Mouse (Mus musculus) liver, postnatal 0 days (tissue): ENCODE measurements around the gene Slc26a8. TPM values are rescaled to one million over a fixed set of nuclear protein-coding genes. Genes with fewer than 3 reads are reported as not detected.
A peak's percentile ranks its signal among the peaks of the same experiment; 100 is the strongest.
"Not testable (repeated sequence)": the region's sequence is repeated elsewhere in the genome, so short reads cannot be mapped to it uniquely, and the experiment has no call there.

Experiments
- ATAC-seq: fragments of 200-750 bp; cut with Nextera tagmentation; 2 replicates; pipeline ENCODE4 v1.8.0; 2017; ENCODE audit warnings: mild to moderate bottlenecking, moderate library complexity
- DNase-seq: peaks from one replicate; pipeline ENCODE4 v3.0.0-alpha.2; 2016
- H3K27ac ChIP-seq: fragments of 300-500 bp; sonication (generic); 2 replicates; pipeline ENCODE4 v1.5.1; 2014; ENCODE audit warnings: antibody characterized with exemption, moderate library complexity, mild to moderate bottlenecking, low read depth
- H3K27me3 ChIP-seq: fragments of 300-500 bp; sonication (generic); 2 replicates; pipeline ENCODE4 v1.6.1; 2014; ENCODE audit warnings: low read length, control low read depth, mixed read lengths; ENCODE audit not compliant: insufficient read depth
- H3K36me3 ChIP-seq: fragments of 300-500 bp; sonication (generic); replicated peaks from 2 replicates; pipeline ENCODE4 v1.6.1; 2014; ENCODE audit warnings: mild to moderate bottlenecking, control low read depth, low read length, moderate library complexity, mixed read lengths; ENCODE audit not compliant: insufficient read depth
- H3K4me1 ChIP-seq: fragments of 300-500 bp; sonication (generic); 2 replicates; pipeline ENCODE4 v1.6.1; 2014; ENCODE audit warnings: antibody characterized with exemption, mild to moderate bottlenecking, control low read depth; ENCODE audit not compliant: insufficient read depth
- H3K4me2 ChIP-seq: fragments of 300-500 bp; sonication (generic); 2 replicates; pipeline ENCODE4 v1.6.1; 2014; ENCODE audit warnings: low read depth, mild to moderate bottlenecking, low read length, moderate library complexity, mixed read lengths
- H3K4me3 ChIP-seq: fragments of 300-500 bp; sonication (generic); 2 replicates; pipeline ENCODE4 v1.5.1; 2014; ENCODE audit warnings: low read depth, low read length
- H3K9ac ChIP-seq: fragments of 300-500 bp; sonication (generic); replicated peaks from 2 replicates; pipeline ENCODE4 v1.6.1; 2014; ENCODE audit warnings: mild to moderate bottlenecking, moderate library complexity
- H3K9me3 ChIP-seq: fragments of 300-500 bp; sonication (generic); 2 replicates; pipeline ENCODE4 v1.6.1; 2016; ENCODE audit warnings: mild to moderate bottlenecking, control low read depth, low read length, mixed read lengths
- CTCF ChIP-seq: sonication (generic); IDR thresholded peaks from 2 replicates; pipeline ENCODE4 v1.5.1; 2016; ENCODE audit warnings: antibody characterized with exemption, low read depth
- EP300 ChIP-seq: IDR thresholded peaks from 2 replicates; pipeline ENCODE4 v1.6.1; 2016; ENCODE audit warnings: antibody characterized with exemption, low read depth, mild to moderate bottlenecking
- WGBS: fragments of 180-500 bp; shearing (Covaris S2); extraction: QIAGEN DNeasy Blood & Tissue Kit; methylation state at CpG from one replicate; pipeline ENCODE4 v1.1.7; 2014; ENCODE audit not compliant: insufficient replicate concordance; 5-methylcytosine and 5-hydroxymethylcytosine counted together
- polyA plus RNA-seq: library from polyadenylated mRNA; unstranded; fragments of >200 nt; fragmentation: Nextera tagmentation; extraction: Ambion mirVana; gene quantifications from 2 replicates; pipeline ENCODE4 v1.2.1, GENCODE M21; 2015

The Slc26a8 gene
- 0.32 and 0.51 TPM in 2 replicates for polyA plus RNA-seq

DNA sequence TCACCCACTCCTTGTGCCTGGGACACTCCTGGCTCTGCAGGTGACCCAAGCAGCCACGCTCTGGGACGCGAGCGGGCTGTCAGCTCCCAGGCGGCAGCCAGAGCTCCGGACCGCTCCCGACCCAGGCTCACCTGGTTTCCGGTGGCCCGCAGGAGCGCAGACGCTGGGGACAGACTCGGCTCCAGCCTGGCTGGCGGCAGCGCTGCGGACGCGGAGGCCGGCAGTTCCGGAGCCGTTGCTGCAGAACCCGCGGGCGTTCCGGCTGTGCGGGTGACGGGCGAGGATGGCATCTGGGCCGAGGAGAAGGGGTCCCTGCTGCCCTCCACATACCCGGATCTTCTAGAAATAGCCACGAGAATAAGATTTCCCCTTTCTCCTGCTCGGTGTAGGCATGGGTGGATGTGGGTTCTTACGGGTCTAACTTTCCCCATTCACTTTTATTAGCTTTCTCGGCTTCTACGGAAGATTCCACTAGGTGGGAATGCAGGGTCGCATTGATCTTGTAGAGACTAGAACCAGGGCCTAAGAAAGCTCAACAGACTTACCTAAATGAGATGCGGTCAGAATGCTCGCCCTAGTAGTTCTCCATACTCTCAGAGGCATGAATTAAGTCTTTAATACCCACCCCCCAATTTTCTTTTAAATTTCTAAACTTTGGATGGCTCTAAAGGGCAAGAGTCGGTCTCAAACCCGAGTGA is at the start of gene Slc26a8:
TSS of gene Slc26a8 (minus strand) at position 648 of the 698 bp plus-strand sequence.
- H3K4me2 ChIP-seq, result peak within 1 kb of the TSS; percentile 83
- no peaks in the 10 kb centered on the region for H3K27me3 ChIP-seq
- H3K4me3 ChIP-seq, result peak within 1 kb of the TSS; percentile 88
- peak within 1 kb of the TSS; percentile 90 for H3K27ac ChIP-seq
- peaks cover 3% of the 10 kb centered on the region; the same call in 1 of the 2 replicates for H3K36me3 ChIP-seq
- TF ChIP-seq EP300 (no peak), CTCF (no peak)
- H3K9ac ChIP-seq, result peak within 1 kb of the TSS; percentile 78
- 6% methylated on average over 40 of the region's 40 CpGs for WGBS
- peak; percentile 60 for DNase-seq
- H3K4me1 ChIP-seq, result peaks cover 25% of the 10 kb centered on the region
- no peak for ATAC-seq
- no peaks in the 10 kb centered on the region for H3K9me3 ChIP-seq

DNA sequence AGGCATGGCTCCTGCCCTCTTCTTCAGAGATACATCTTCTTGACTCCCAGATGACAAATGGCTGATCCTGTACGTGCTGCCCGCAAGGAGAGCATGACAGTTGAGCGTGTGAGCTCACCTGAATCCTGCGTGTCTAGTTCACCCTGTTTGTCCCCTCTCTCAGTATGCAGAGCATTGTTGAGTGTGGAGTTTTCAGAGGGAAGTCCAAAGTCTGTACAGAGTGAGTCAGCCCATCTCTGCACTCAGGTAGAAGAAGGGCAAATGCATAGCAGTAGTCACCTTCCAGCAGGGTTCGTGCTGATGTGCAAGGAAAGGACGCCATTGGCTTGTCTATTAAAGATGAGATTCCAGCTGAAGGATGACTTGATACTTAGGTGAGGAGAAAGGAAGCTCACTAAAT is 49.2 kb upstream of the Slc26a8 start:
- no peak for DNase-seq
- TF ChIP-seq CTCF (no peak), EP300 (no peak)

DNA sequence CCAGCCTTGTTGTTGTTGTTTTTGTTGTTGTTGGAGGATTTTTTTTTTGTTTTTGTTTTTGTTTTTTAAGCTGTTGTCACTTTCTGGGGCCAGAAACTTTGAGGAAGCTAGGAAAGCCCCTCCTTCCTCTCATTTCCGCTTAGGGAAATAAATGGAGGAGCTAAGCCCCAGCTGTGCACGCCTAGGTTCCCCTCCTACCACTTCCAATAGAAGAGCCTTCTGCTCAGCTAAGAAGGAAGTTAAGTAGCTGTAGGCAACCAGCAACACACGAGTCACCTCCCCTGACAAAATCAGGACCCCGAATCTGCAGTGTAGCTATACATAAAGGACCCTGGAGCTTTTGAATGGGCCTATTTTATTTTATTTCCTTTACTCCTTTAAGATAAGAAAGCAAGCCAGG is 47.9 kb upstream of the Slc26a8 start:
- ATAC-seq (no peak), DNase-seq (no peak)
- Histone ChIP-seq H3K27ac (0 out of 2 replicates have a peak overlapping the region, but pooled peaks have one; percentile 16), H3K4me3 (no peak overlapping the region), H3K9ac (no peak overlapping the region), H3K4me2 (no peak overlapping the region), H3K27me3 (no peaks in the 10 kb centered on the region), H3K9me3 (no peaks in the 10 kb centered on the region), H3K4me1 (no peaks in the 10 kb centered on the region), H3K36me3 (peaks cover 63% of the 10 kb centered on the region)
- TF ChIP-seq EP300 (no peak), CTCF (no peak)
- 60% methylated on average over 4 of the region's 4 CpGs for WGBS

More for the DNA sequence above, 49.2 kb upstream of the Slc26a8 start:
- Histone ChIP-seq H3K36me3 (peaks cover 70% of the 10 kb centered on the region), H3K4me3 (no peak overlapping the region), H3K9me3 (no peaks in the 10 kb centered on the region), H3K4me2 (no peak overlapping the region), H3K4me1 (no peaks in the 10 kb centered on the region), H3K27me3 (no peaks in the 10 kb centered on the region), H3K9ac (no peak overlapping the region), H3K27ac (no peak overlapping the region)
- 92% methylated on average over 6 of the region's 6 CpGs for WGBS
- 0 out of 2 replicates have a peak, but pooled peaks have one; percentile 41 for ATAC-seq

DNA sequence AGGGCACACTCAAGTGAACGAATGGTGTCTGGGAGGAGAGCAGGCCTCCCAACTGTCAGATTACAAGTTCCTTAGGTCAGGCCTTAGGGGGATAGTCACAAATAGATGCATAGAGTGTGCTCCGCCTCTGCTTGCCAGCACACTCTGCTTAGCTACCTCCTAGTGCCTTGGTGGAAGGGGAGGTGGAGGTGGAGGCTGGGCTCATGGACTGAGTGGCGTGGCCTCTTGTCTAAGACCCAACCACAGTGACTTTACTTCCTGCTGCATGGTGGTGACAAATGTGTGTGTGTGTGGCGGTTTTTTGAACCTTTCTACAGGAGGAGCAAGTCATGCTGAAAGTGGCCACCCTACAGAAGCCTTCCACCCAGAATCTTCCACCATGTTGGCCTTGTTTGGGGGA is 46.5 kb upstream of the Slc26a8 start:
- H3K27ac ChIP-seq, result peak overlapping the region; percentile 44
- 66% methylated on average over 4 of the region's 4 CpGs for WGBS
- peaks cover 65% of the 10 kb centered on the region for H3K36me3 ChIP-seq

DNA sequence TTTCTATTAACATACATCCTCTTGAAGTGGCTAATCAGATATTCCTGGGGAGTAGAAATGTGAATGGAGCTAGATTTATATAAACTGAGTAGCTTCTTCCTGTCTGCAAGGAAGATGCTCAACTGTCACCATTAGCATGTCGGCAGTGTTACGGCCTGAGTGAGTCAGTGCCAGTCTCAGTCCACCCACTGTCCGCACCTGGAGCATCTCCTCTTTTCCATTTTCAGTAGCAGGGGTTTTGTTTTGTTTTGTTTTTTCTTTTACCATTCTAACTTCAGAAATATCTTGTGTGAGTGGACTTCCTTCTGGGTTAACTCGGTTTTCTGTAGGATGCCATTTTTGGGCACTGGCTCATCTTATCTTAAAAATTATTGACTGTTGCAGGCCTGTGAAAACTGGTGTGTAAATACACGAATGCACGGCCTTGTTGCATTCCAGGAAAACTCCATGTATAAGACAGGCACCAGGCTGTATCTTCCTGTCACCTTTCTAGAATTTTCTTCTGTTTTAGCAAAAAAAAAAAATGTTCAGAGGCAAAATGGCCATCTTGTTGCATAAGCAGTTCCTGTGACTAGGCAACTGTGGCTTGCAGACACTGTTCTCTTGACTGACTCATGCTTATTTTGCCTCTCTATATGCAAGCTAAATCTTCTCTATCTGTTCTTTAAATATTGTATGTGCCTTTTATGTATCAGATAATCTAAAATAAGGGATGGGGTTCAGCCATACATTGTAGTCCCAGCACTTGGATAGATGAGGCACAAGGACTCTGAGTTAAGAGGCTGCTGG is 45.5 kb upstream of the Slc26a8 start:
- peaks cover 66% of the 10 kb centered on the region for H3K36me3 ChIP-seq
- peak overlapping the region; percentile 44; the same call in 1 of the 2 replicates for H3K27ac ChIP-seq
- H3K27me3 ChIP-seq, result no peaks in the 10 kb centered on the region
- no peak for TF ChIP-seq CTCF
- TF ChIP-seq EP300, result no peak
- no peak overlapping the region for H3K4me3 ChIP-seq
- 60% methylated on average over 6 of the region's 6 CpGs for WGBS
- no peaks in the 10 kb centered on the region for H3K4me1 ChIP-seq
- H3K9ac ChIP-seq, result no peak overlapping the region
- ATAC-seq (no peak), DNase-seq (no peak)
- H3K4me2 ChIP-seq, result no peak overlapping the region
- no peaks in the 10 kb centered on the region for H3K9me3 ChIP-seq

More for the DNA sequence above, 46.5 kb upstream of the Slc26a8 start:
- H3K9me3 ChIP-seq, result no peaks in the 10 kb centered on the region
- H3K4me3 ChIP-seq, result no peak overlapping the region
- H3K27me3 ChIP-seq, result no peaks in the 10 kb centered on the region
- no peaks in the 10 kb centered on the region for H3K4me1 ChIP-seq
- H3K4me2 ChIP-seq, result no peak overlapping the region
- H3K9ac ChIP-seq, result no peak overlapping the region
- TF ChIP-seq EP300, result no peak
- TF ChIP-seq CTCF, result no peak
- no peak for DNase-seq
- peak; percentile 40 for ATAC-seq

GRCm38 (mm10) chr17:28727511-28727910 is 37.5 kb upstream of the Slc26a8 start:
- H3K9me3 ChIP-seq, H3K4me2 ChIP-seq, H3K27me3 ChIP-seq, H3K9ac ChIP-seq, ATAC-seq, H3K4me3 ChIP-seq, H3K27ac ChIP-seq, DNase-seq, H3K4me1 ChIP-seq: not testable (repeated sequence)
- peaks cover 82% of the 10 kb centered on the region for H3K36me3 ChIP-seq
- 92% methylated on average over 11 of the region's 11 CpGs for WGBS
